ENCODE assay signal across 7 mouse cellular contexts in the genomic region with DNA sequence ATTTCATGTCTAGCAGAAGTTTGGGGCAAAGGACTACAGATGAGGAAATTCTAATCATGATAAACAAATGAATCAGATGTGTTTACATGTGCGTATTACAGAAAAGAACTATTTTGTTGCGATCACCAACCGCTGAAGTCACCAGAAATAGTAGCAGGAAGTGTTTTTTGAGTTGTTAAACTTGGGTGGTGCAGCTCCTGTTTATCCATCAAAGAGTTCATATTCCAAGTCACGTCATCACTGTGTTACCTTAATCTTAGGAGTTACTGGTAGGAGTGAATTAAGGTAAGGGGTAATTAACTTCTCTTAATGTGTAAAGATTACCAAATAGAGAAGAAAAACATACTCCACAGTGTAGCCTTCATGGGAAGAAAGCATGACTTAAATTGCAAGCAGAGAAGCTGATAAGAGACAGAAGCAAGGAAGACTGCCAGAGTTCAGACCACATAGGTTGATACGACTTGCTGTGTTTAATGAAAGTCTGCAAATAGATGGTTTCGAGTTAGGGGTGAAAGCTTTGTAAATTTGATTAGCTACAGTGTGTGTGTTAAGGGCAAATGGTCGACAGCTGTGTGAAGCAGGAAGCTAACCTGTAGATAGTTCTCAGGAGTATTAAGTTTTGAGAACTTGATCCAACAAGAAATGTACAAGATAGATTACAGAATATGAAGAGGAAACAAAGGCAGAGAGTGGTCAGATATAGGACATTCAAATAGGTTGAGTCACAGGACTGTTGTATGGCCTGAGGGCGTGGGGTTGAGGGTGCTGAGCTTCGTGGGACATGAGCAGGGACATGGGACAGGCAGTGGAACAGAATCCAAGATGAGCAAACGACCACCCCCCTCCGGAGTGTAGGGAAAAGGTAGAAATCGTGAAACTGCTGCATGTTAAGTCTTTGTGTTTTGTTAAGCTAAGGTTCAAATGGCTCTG. TPM values are rescaled to one million over a fixed set of nuclear protein-coding genes. Genes with fewer than 3 reads are reported as not detected.
DNase-seq lines count a peak whose midpoint lies in the region; ATAC-seq and TF ChIP-seq lines count a peak whose summit lies in the region.

No protein-coding gene starts in this region.

- H3K4me2 ChIP-seq in limb, embryonic 14.5 days (replicated peaks; ENCODE audit: low read depth, low read length, severe bottlenecking), result peak overlapping the region; percentile 42
- H3K4me2 ChIP-seq in stomach, postnatal 0 days (replicated peaks; ENCODE audit: low read depth), result peak overlapping the region; percentile 56

- ATAC-seq in limb, embryonic 14.5 days (ENCODE audit: low FRiP score, low read depth), result no peak
- ATAC-seq in stomach, postnatal 0 days (ENCODE audit: low FRiP score, low TSS enrichment), result peak; percentile 69

- TF ChIP-seq POLR2A in embryonic fibroblast, embryonic 13.5 days (IDR thresholded peaks at IDR 0.05; ENCODE audit: low read depth, low read length), result no peak
- no peak for TF ChIP-seq POLR2A in limb, embryonic 14.5 days (IDR thresholded peaks at IDR 0.05; ENCODE audit: borderline replicate concordance, extremely low read depth, insufficient read depth, insufficient read length)

- H3K27ac ChIP-seq in embryonic fibroblast, embryonic 13.5 days (ENCODE audit: insufficient read depth, low read length), result peak overlapping the region; percentile 97; the same call in 1 of the 2 replicates
- no peak overlapping the region for H3K27ac ChIP-seq in limb, embryonic 14.5 days (replicated peaks; ENCODE audit: low read depth, low read length)
- H3K27ac ChIP-seq in stomach, postnatal 0 days (replicated peaks), result peak overlapping the region; percentile 93

- 44% methylated on average over 12 of the region's 12 CpGs for WGBS in limb, embryonic 14.5 days
- WGBS in stomach, postnatal 0 days, result 30% methylated on average over 12 of the region's 12 CpGs

- DNase-seq in thymus, postnatal 0 days (ENCODE audit: low spot score), result peak; percentile 20
- DNase-seq in thymus, adult 18-20 months, result no peak
- no peak for DNase-seq in limb, embryonic 14.5 days (ENCODE audit: low spot score)
- DNase-seq in stomach, postnatal 0 days (ENCODE audit: low spot score), result peak; percentile 31
- no peak for DNase-seq in adrenal gland, postnatal 10 days
- DNase-seq in adrenal gland, adult 8-10 months, result no peak

- no peak for TF ChIP-seq EP300 in stomach, postnatal 0 days (optimal IDR thresholded peaks at IDR 0.05)

- H3K9me3 ChIP-seq in limb, embryonic 14.5 days (ENCODE audit: control insufficient read depth, low read length), result no peaks in the 10 kb centered on the region
- no peaks in the 10 kb centered on the region for H3K9me3 ChIP-seq in stomach, postnatal 0 days (ENCODE audit: control insufficient read depth, low read length)

- H3K4me1 ChIP-seq in embryonic fibroblast, embryonic 13.5 days (ENCODE audit: control insufficient read depth, insufficient read depth, low read length), result peaks cover 1% of the 10 kb centered on the region; the same call in 1 of the 2 replicates
- 0 out of 2 replicates have a peak, but pooled peaks cover 7% of the 10 kb centered on the region for H3K4me1 ChIP-seq in limb, embryonic 14.5 days (ENCODE audit: control insufficient read depth, insufficient read depth, low read length)
- H3K4me1 ChIP-seq in stomach, postnatal 0 days (replicated peaks; ENCODE audit: control insufficient read depth, insufficient read depth), result 0 out of 2 replicates have a peak, but pooled peaks cover 4% of the 10 kb centered on the region

- peak overlapping the region; percentile 64 for H3K4me3 ChIP-seq in embryonic fibroblast, embryonic 13.5 days (ENCODE audit: insufficient read depth, low read length)
- peak overlapping the region; percentile 67 for H3K4me3 ChIP-seq in limb, embryonic 14.5 days (replicated peaks; ENCODE audit: low read length)
- H3K4me3 ChIP-seq in stomach, postnatal 0 days (ENCODE audit: low read depth, low read length), result peak overlapping the region; percentile 79

- no peak for TF ChIP-seq CTCF in embryonic fibroblast, embryonic 13.5 days (IDR thresholded peaks at IDR 0.05; ENCODE audit: borderline replicate concordance, insufficient read depth, low read length)
- TF ChIP-seq CTCF in stomach, postnatal 0 days (IDR thresholded peaks at IDR 0.05; ENCODE audit: low read depth), result no peak

- no peaks in the 10 kb centered on the region for H3K27me3 ChIP-seq in limb, embryonic 14.5 days (ENCODE audit: control insufficient read depth, insufficient read depth, low read length)
- no peaks in the 10 kb centered on the region for H3K27me3 ChIP-seq in stomach, postnatal 0 days (ENCODE audit: control insufficient read depth, insufficient read depth, low read length)

- H3K9ac ChIP-seq in limb, embryonic 14.5 days (ENCODE audit: low read depth, low read length, severe bottlenecking), result peak overlapping the region; percentile 58
- peak overlapping the region; percentile 77; the same call in 1 of the 2 replicates for H3K9ac ChIP-seq in stomach, postnatal 0 days (ENCODE audit: low read length)

- H3K36me3 ChIP-seq in limb, embryonic 14.5 days (ENCODE audit: control insufficient read depth, insufficient read depth, low read length), result peaks cover 18% of the 10 kb centered on the region
- 0 out of 2 replicates have a peak, but pooled peaks cover 5% of the 10 kb centered on the region for H3K36me3 ChIP-seq in stomach, postnatal 0 days (ENCODE audit: control insufficient read depth, insufficient read depth, low read length)

RNA-seq across cellular contexts. Expression of gene Pyroxd1, which starts 1.0 kb away (rescaled TPM):
- polyA plus RNA-seq in thymus, postnatal 0 days (2015; fragmentation: Nextera tagmentation; extraction: Ambion mirVana), result 20.4 and 22.6 TPM in 2 replicates
- polyA plus RNA-seq in embryonic fibroblast, embryonic 13.5 days (2011; ENCODE audit: insufficient read length, low read depth, missing spikeins), result 15.3 and 17.8 TPM in 2 replicates
- polyA plus RNA-seq in limb, embryonic 14.5 days (2012; rRNA removed), result 8.0 and 9.7 TPM in 2 replicates
- 15.1 and 15.7 TPM in 2 replicates for polyA plus RNA-seq in limb, embryonic 14.5 days (2014; fragmentation: Nextera tagmentation; extraction: Ambion mirVana)
- 24.5 and 24.7 TPM in 2 replicates for polyA plus RNA-seq in stomach, postnatal 0 days (2015; fragmentation: Nextera tagmentation; extraction: Ambion mirVana)
- 10 to 100 TPM in 1 of 2 experiments, 1 to 10 TPM in 1; 9.6 to 14.7 TPM for total RNA-seq in adrenal gland, postnatal 10 days (2021)
- total RNA-seq in adrenal gland, adult 8-10 months (2022), result 10 to 100 TPM; 13.0 to 18.0 (median 14.1) TPM

RNA-seq across cellular contexts. Expression of gene Slco1a5, which starts 23.7 kb away (rescaled TPM):
- polyA plus RNA-seq in thymus, postnatal 0 days (2015; fragmentation: Nextera tagmentation; extraction: Ambion mirVana), result 0.54 and 0.65 TPM in 2 replicates
- 0.30 TPM in 2 replicates for polyA plus RNA-seq in embryonic fibroblast, embryonic 13.5 days (2011; ENCODE audit: insufficient read length, low read depth, missing spikeins)
- polyA plus RNA-seq in limb, embryonic 14.5 days (2012; rRNA removed), result 0.05 and 0.06 TPM in 2 replicates
- 0.21 TPM in 1 of 2 replicates, not detected in the other for polyA plus RNA-seq in limb, embryonic 14.5 days (2014; fragmentation: Nextera tagmentation; extraction: Ambion mirVana)
- 1.4 and 1.6 TPM in 2 replicates for polyA plus RNA-seq in stomach, postnatal 0 days (2015; fragmentation: Nextera tagmentation; extraction: Ambion mirVana)
- not detected for total RNA-seq in adrenal gland, postnatal 10 days (2021)
- not detected for total RNA-seq in adrenal gland, adult 8-10 months (2022)

RNA-seq across cellular contexts. Expression of gene Recql, which starts 40.4 kb away (rescaled TPM):
- 44.4 and 48.7 TPM in 2 replicates for polyA plus RNA-seq in thymus, postnatal 0 days (2015; fragmentation: Nextera tagmentation; extraction: Ambion mirVana)
- 28.2 and 36.2 TPM in 2 replicates for polyA plus RNA-seq in embryonic fibroblast, embryonic 13.5 days (2011; ENCODE audit: insufficient read length, low read depth, missing spikeins)
- polyA plus RNA-seq in limb, embryonic 14.5 days (2012; rRNA removed), result 23.0 and 23.9 TPM in 2 replicates
- polyA plus RNA-seq in limb, embryonic 14.5 days (2014; fragmentation: Nextera tagmentation; extraction: Ambion mirVana), result 25.7 and 26.7 TPM in 2 replicates
- polyA plus RNA-seq in stomach, postnatal 0 days (2015; fragmentation: Nextera tagmentation; extraction: Ambion mirVana), result 11.7 TPM in 2 replicates
- total RNA-seq in adrenal gland, postnatal 10 days (2021), result 10 to 100 TPM; 13.9 to 17.8 TPM
- total RNA-seq in adrenal gland, adult 8-10 months (2022), result 10 to 100 TPM; 13.4 to 26.5 (median 19.8) TPM

RNA-seq across cellular contexts. Expression of gene Golt1b, which starts 40.6 kb away (rescaled TPM):
- 69.2 and 71.7 TPM in 2 replicates for polyA plus RNA-seq in thymus, postnatal 0 days (2015; fragmentation: Nextera tagmentation; extraction: Ambion mirVana)
- polyA plus RNA-seq in embryonic fibroblast, embryonic 13.5 days (2011; ENCODE audit: insufficient read length, low read depth, missing spikeins), result 78.3 and 88.1 TPM in 2 replicates
- 39.3 and 41.0 TPM in 2 replicates for polyA plus RNA-seq in limb, embryonic 14.5 days (2012; rRNA removed)
- polyA plus RNA-seq in limb, embryonic 14.5 days (2014; fragmentation: Nextera tagmentation; extraction: Ambion mirVana), result 136 and 142 TPM in 2 replicates
- polyA plus RNA-seq in stomach, postnatal 0 days (2015; fragmentation: Nextera tagmentation; extraction: Ambion mirVana), result 62.2 and 68.5 TPM in 2 replicates
- 10 to 100 TPM; 32.5 to 35.0 TPM for total RNA-seq in adrenal gland, postnatal 10 days (2021)
- 10 to 100 TPM; 27.6 to 34.6 (median 32.3) TPM for total RNA-seq in adrenal gland, adult 8-10 months (2022)

RNA-seq across cellular contexts. Expression of gene Iapp, which starts 48.2 kb away (rescaled TPM):
- polyA plus RNA-seq in thymus, postnatal 0 days (2015; fragmentation: Nextera tagmentation; extraction: Ambion mirVana), result 11.7 and 14.6 TPM in 2 replicates
- not detected in 2 replicates for polyA plus RNA-seq in embryonic fibroblast, embryonic 13.5 days (2011; ENCODE audit: insufficient read length, low read depth, missing spikeins)
- not detected in 2 replicates for polyA plus RNA-seq in limb, embryonic 14.5 days (2012; rRNA removed)
- not detected in 2 replicates for polyA plus RNA-seq in limb, embryonic 14.5 days (2014; fragmentation: Nextera tagmentation; extraction: Ambion mirVana)
- 0.87 and 1.7 TPM in 2 replicates for polyA plus RNA-seq in stomach, postnatal 0 days (2015; fragmentation: Nextera tagmentation; extraction: Ambion mirVana)
- not detected for total RNA-seq in adrenal gland, postnatal 10 days (2021)
- not detected for total RNA-seq in adrenal gland, adult 8-10 months (2022)

Comparison
In these comparisons a context has a peak if more than half of its experiments do, and no peak if none do; other contexts are left out.
1. DNase-seq: peak in thymus, postnatal 0 days (single experiment) and stomach, postnatal 0 days (single experiment); none in thymus, adult 18-20 months (0 of 2), limb, embryonic 14.5 days (single experiment), adrenal gland, postnatal 10 days (single experiment) and adrenal gland, adult 8-10 months (single experiment).
2. Peak in every context shown above with its lines, with median percentiles within 50 percentile points of each other: H3K4me3 ChIP-seq.